Mouse (Mus musculus) liver, adult 2 months (tissue): Measurements from ENCODE around the gene Rai14.

Experiments used
- CTCF ChIP-seq: fragments of 200-500 bp; IDR thresholded peaks from 2 replicates; pipeline ENCODE4 v1.5.1; 2011; ENCODE audit warnings: low read depth, low read length, control low read depth
- POLR2A ChIP-seq: fragments of 200-500 bp; IDR thresholded peaks from 2 replicates; pipeline ENCODE4 v1.6.1; 2011; ENCODE audit warnings: low read length, control low read depth; ENCODE audit not compliant: insufficient read depth; ENCODE audit errors: extremely low read depth

DNA sequence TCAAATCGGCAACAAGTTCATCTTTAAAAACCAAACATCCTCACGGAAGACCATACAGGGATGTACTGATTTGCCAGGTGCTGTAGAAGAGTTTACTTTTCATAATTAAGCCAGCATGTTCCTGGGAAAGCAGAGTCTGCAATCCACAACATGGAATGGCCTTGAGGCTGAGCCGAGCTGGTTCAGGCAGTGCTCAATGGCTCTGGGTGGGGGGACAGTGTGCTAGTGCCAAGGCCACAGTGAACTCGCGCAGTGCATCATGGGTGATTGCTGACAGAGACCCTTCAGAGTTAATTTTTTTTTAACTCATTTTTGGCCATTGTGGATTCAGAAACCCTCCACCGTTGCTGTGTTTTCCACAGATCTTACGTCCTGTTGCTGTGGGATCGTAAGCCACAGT is 10.1 kb downstream of the Rai14 start:
- TF ChIP-seq CTCF (no peak), POLR2A (no peak)
